Mouse (Mus musculus) liver, embryonic 16.5 days (tissue): ENCODE data around the gene Slc9a1. TPM values are rescaled to one million over a fixed set of nuclear protein-coding genes. Genes with fewer than 3 reads are reported as not detected.
A peak's percentile ranks its signal among the peaks of the same experiment; 100 is the strongest.

Source experiments
- ATAC-seq: fragments of 200-750 bp; cut with Nextera tagmentation; 2 replicates; pipeline ENCODE4 v1.8.0; 2017; ENCODE audit warnings: low read depth, mild to moderate bottlenecking, moderate number of reproducible peaks, moderate library complexity
- H3K27ac ChIP-seq: fragments of 300-500 bp; sonication (generic); 2 replicates; pipeline ENCODE4 v1.5.1; 2014; ENCODE audit warnings: mild to moderate bottlenecking, low read length
- H3K27me3 ChIP-seq: fragments of 300-500 bp; sonication (generic); 2 replicates; pipeline ENCODE4 v1.6.1; 2014; ENCODE audit warnings: low read depth, low read length, mixed read lengths; ENCODE audit not compliant: control insufficient read depth, insufficient read depth
- H3K36me3 ChIP-seq: fragments of 300-500 bp; sonication (generic); 2 replicates; pipeline ENCODE4 v1.6.1; 2014; ENCODE audit warnings: mild to moderate bottlenecking; ENCODE audit not compliant: control insufficient read depth, insufficient read depth
- H3K4me1 ChIP-seq: fragments of 300-500 bp; sonication (generic); 2 replicates; pipeline ENCODE4 v1.6.1; 2014; ENCODE audit warnings: low read depth, low read length, mixed read lengths; ENCODE audit not compliant: control insufficient read depth
- H3K4me2 ChIP-seq: fragments of 300-500 bp; sonication (generic); 2 replicates; pipeline ENCODE4 v1.6.1; 2014; ENCODE audit warnings: low read depth, low read length, mixed read lengths
- H3K4me3 ChIP-seq: fragments of 300-500 bp; sonication (generic); 2 replicates; pipeline ENCODE4 v1.5.1; 2014; ENCODE audit warnings: low read depth, mild to moderate bottlenecking, low read length
- H3K9ac ChIP-seq: fragments of 300-500 bp; sonication (generic); 2 replicates; pipeline ENCODE4 v1.6.1; 2014; ENCODE audit warnings: low read depth, low read length
- H3K9me3 ChIP-seq: fragments of 300-500 bp; sonication (generic); replicated peaks from 2 replicates; pipeline ENCODE4 v1.6.1; 2016; ENCODE audit warnings: low read length; ENCODE audit not compliant: control insufficient read depth
- WGBS: fragments of 180-500 bp; shearing (Covaris S2); extraction: QIAGEN DNeasy Blood & Tissue Kit; methylation state at CpG from one replicate; pipeline ENCODE4 v1.1.7; 2014; ENCODE audit not compliant: insufficient replicate concordance; 5-methylcytosine and 5-hydroxymethylcytosine counted together
- polyA plus RNA-seq: library from polyadenylated mRNA; unstranded; fragments of >200 nt; fragmentation: Nextera tagmentation; extraction: Ambion mirVana; gene quantifications from 2 replicates; pipeline ENCODE4 v1.2.1, GENCODE M21; 2015

Slc9a1 gene
- polyA plus RNA-seq, 1 experiment from 2014 or later = 3.3 TPM

DNA sequence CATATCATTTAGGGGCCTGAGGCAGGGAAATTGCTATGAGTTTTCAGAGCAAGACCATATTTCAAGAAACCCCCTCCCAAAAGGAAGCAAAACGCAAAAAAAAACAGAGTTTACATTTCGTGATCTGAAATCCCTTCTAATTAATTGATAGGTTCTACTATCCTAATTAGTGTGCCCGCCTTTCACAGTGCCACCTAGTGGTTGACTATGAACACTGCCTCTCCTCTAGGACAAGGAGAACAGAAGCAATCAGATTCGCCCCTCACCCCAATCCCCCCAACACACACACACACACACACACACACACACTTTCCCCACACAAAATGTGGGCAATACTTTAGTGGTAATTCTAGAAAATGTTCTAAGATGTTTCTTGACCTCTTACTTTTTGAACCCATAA, 25.4 kb upstream of the Slc9a1 start:
- ATAC-seq = no peak
- Histone ChIP-seq H3K27me3 (peaks cover 7% of the 10 kb centered on the region; the same call in 1 of the 2 replicates), H3K4me3 (no peak overlapping the region), H3K9me3 (no peaks in the 10 kb centered on the region), H3K9ac (no peak overlapping the region), H3K4me1 (peaks cover 6% of the 10 kb centered on the region), H3K36me3 (no peaks in the 10 kb centered on the region), H3K27ac (no peak overlapping the region), H3K4me2 (no peak overlapping the region)
- 3% methylated on average over 4 of the region's 4 CpGs for WGBS

DNA sequence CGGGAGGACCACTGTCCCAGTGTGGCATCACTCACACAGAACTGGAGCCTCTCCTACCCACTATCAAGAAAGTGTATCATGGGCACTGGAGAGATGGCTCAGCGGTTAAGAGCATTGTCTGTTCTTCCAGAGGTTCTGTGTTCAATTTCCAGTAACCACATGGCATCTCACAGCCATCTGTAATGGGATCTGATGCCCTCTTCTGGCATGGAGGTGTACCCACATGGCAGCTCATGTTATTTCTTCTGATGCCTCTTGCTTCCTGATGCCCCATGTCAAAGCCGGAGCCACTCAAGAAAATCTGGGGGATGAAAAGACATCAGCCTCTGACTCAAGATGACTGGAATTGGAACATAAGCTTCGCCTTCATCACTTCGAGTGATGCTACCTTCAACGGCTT, 23.8 kb upstream of the Slc9a1 start:
- 69% methylated on average over 6 of the region's 6 CpGs for WGBS
- Histone ChIP-seq H3K4me3 (no peak overlapping the region), H3K4me2 (no peak overlapping the region), H3K36me3 (no peaks in the 10 kb centered on the region), H3K4me1 (no peaks in the 10 kb centered on the region), H3K9me3 (no peaks in the 10 kb centered on the region), H3K27me3 (peaks cover 7% of the 10 kb centered on the region; the same call in 1 of the 2 replicates), H3K27ac (no peak overlapping the region), H3K9ac (no peak overlapping the region)
- no peak for ATAC-seq

DNA sequence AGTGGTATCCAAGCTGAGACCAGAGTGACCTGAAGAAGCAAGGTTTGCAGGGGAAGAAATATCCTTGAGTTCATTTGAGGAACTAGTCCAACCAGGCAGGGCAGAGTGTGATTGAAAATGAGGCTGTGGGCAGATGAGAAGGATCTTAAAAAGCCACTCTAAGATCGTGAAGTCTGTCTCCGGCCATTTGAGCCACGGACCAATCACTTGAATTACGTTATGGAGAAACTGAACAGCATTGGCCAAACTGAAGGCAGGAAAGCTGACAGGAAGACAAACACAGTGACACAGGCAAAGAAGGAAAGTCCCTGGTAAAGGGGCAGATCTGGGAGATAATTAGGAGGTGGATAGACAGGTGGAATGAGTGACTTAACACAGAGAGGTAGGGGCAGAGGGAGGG, 22.9 kb upstream of the Slc9a1 start:
- Histone ChIP-seq H3K36me3 (no peaks in the 10 kb centered on the region), H3K9ac (no peak overlapping the region), H3K27me3 (peaks cover 7% of the 10 kb centered on the region; the same call in 1 of the 2 replicates), H3K27ac (no peak overlapping the region), H3K9me3 (no peaks in the 10 kb centered on the region), H3K4me3 (no peak overlapping the region), H3K4me1 (no peaks in the 10 kb centered on the region), H3K4me2 (no peak overlapping the region)
- no peak for ATAC-seq
- 22% methylated on average over 4 of the region's 4 CpGs for WGBS

DNA sequence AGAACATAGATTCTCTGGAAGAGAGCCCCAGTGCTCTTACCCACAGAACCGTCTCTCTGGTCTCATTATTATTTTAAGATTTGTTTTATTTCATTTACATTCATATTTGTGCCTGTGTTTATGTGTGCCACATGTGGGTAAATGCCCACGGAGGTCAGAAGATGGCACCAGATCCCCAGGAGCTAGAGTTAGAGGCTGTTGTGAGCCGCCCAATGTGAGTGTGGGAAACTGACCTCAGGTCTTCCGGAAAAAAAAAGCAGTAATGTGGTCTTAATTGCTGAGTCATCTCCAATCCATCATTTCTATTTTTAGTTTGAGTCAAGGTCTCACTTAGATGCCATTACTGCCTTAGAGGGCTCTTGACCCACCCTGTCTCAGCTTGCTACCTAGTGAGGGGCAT, 21.9 kb upstream of the Slc9a1 start:
- H3K36me3 ChIP-seq = no peaks in the 10 kb centered on the region
- H3K4me3 ChIP-seq = no peak overlapping the region
- no peak overlapping the region for H3K27ac ChIP-seq
- 60% methylated on average over 4 of the region's 4 CpGs for WGBS
- H3K27me3 ChIP-seq = peaks cover 7% of the 10 kb centered on the region; the same call in 1 of the 2 replicates
- H3K4me2 ChIP-seq = no peak overlapping the region
- no peak for ATAC-seq
- no peaks in the 10 kb centered on the region for H3K4me1 ChIP-seq
- no peaks in the 10 kb centered on the region for H3K9me3 ChIP-seq
- H3K9ac ChIP-seq = no peak overlapping the region

GRCm38 (mm10) chr4:133348051-133348775, 21.3 kb upstream of the Slc9a1 start:
- Histone ChIP-seq H3K9ac (no peak overlapping the region), H3K9me3 (no peaks in the 10 kb centered on the region), H3K4me3 (no peak overlapping the region), H3K27ac (no peak overlapping the region), H3K27me3 (peaks cover 2% of the 10 kb centered on the region; the same call in 1 of the 2 replicates), H3K4me2 (no peak overlapping the region), H3K4me1 (peaks cover 2% of the 10 kb centered on the region), H3K36me3 (no peaks in the 10 kb centered on the region)
- WGBS = 74% methylated on average over 5 of the region's 5 CpGs
- ATAC-seq = no peak

GRCm38 (mm10) chr4:133352797-133353196, 16.7 kb upstream of the Slc9a1 start:
- H3K36me3 ChIP-seq = no peaks in the 10 kb centered on the region
- no peaks in the 10 kb centered on the region for H3K27me3 ChIP-seq
- no peak overlapping the region for H3K9ac ChIP-seq
- H3K9me3 ChIP-seq = no peaks in the 10 kb centered on the region
- H3K4me2 ChIP-seq = no peak overlapping the region
- ATAC-seq = no peak
- H3K4me3 ChIP-seq = no peak overlapping the region
- WGBS = 57% methylated on average over 10 of the region's 10 CpGs
- no peak overlapping the region for H3K27ac ChIP-seq
- peaks cover 6% of the 10 kb centered on the region for H3K4me1 ChIP-seq

- Histone ChIP-seq H3K4me1 (peaks cover 6% of the 10 kb centered on the region), H3K4me3 (no peak within 1 kb of the TSS), H3K9ac (no peak within 1 kb of the TSS), H3K9me3 (no peaks in the 10 kb centered on the region), H3K36me3 (no peaks in the 10 kb centered on the region), H3K27ac (no peak within 1 kb of the TSS), H3K27me3 (no peaks in the 10 kb centered on the region), H3K4me2 (no peak within 1 kb of the TSS)
- ATAC-seq = peak; percentile 47; the same call in 1 of the 2 replicates
- 66% methylated on average over 23 of the region's 23 CpGs for WGBS
Observed at GRCm38 (mm10) chr4:133353367-133354365, 15.8 kb upstream of the Slc9a1 start, which contains the start of gene Wdtc1. Gene Wdtc1, minus strand, starts transcription at chr4:133353481.

DNA sequence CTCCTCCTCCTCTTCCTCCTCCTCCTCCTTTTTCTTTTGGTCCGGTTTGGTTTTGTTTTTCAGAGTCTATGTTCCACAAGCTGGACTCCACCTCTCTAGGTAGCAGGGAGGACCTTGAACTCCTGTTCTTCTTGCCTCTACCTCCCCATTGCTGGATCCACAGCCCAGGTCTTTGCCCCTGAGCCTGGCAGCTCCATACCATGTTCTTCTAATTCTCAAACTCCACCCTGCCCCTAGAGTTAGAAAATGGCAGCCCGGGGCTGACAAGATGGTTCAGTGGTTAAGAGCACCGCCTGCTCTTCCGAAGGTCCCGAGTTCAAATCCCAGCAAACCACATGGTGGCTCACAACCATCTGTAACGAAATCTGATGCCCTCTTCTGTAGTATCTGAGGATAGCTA, 14.9 kb upstream of the Slc9a1 start:
- H3K4me2 ChIP-seq = no peak overlapping the region
- peaks cover 6% of the 10 kb centered on the region for H3K4me1 ChIP-seq
- no peak overlapping the region for H3K27ac ChIP-seq
- H3K27me3 ChIP-seq = no peaks in the 10 kb centered on the region
- no peaks in the 10 kb centered on the region for H3K36me3 ChIP-seq
- no peak for ATAC-seq
- H3K9me3 ChIP-seq = no peaks in the 10 kb centered on the region
- 76% methylated on average over 6 of the region's 6 CpGs for WGBS
- H3K9ac ChIP-seq = no peak overlapping the region
- H3K4me3 ChIP-seq = no peak overlapping the region
